Mouse (Mus musculus) frontal cortex, adult 2 months (tissue): ENCODE measurements around the gene Auts2. TPM values are rescaled to one million over a fixed set of nuclear protein-coding genes. Genes with fewer than 3 reads are reported as not detected.

Experiments used
- DNase-seq, 2 experiments: peaks; one replicate each; pipeline ENCODE4 v3.0.0; 2022; ENCODE audit warnings: low spot score in 1 of 2; ENCODE audit errors: extremely low spot score in 1 of 2
- polyA plus RNA-seq: library from polyadenylated mRNA; depleted of rRNA; stranded (reverse); fragments of >200 nt; gene quantifications from 2 replicates; pipeline ENCODE4 v1.2.3, GENCODE M21; 2012

The Auts2 gene
- polyA plus RNA-seq, 1 experiment = 45.1 TPM

- no peak for DNase-seq
Observed at GRCm38 (mm10) chr5:131647683-131648119, 895.4 kb downstream of the Auts2 start.

GRCm38 (mm10) chr5:131647104-131647682, 896.0 kb downstream of the Auts2 start:
- no peak for DNase-seq

DNA sequence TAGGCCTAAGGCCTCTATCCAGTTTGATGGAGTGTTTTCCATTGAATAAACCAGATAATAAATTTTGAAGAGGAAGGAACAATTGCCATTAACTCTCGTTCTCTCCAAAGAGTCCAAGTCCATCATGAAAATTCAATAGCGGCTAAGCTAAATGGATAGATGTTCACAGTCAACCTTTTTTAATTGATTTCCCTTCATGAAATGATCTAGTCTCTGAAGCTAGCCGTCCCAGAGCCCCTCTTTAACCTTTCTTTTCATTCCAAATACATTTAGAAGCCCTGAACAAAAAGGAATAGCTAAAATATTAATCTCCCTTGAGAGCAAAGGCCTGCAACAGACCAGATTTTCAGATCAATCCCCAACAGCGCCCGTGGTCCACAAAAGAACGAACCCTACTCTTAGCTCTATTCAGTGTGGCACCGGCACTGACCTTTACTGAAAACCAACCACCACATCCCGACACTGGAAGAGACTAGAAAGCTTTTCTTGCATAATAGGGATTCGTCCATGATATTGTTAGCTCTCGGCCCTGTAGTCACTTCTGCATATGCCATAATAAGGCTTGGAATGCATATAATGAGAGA, 896.9 kb downstream of the Auts2 start:
- no peak for DNase-seq

DNA sequence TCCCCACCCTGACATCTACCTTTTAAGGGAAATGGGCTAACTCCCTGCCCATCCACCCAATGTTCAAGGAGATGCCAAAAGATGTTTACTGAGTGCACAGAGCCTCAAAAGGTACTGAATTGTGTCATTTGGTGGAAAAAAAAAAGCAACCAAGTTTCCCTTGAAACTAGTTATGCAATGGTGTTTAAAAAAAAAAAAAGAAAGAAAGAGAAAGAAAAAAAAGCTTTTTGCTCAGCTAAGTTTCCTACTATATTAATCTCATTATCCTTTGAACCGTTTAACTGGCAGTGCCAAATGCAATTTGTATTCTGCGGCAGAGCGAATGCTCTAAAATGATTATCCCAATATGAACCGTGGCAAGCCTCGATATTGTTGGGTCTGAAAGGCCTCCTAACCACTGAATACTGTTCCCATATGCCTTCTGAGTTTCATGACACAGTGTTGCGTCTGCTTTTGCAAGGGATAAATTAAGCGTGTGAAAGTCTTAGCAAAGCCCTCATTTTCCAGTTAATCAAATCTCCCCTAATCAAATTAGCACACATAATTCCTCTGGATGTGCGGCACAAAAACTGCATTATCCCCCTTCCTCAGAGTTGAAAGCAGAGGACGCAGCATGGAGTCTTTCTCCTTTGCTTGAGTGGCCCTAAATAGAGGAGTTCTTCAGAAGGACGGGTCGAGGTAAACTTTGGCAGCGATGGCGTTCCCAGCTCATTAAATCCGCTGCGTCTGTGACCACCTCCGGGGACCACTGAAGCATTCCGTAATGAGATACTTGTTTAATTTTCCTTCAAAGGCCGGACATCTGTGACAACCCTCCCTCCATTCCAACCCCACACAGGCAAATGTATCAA, 897.6 kb downstream of the Auts2 start:
- peak in 1 of 2 experiments; percentile 13 for DNase-seq

DNA sequence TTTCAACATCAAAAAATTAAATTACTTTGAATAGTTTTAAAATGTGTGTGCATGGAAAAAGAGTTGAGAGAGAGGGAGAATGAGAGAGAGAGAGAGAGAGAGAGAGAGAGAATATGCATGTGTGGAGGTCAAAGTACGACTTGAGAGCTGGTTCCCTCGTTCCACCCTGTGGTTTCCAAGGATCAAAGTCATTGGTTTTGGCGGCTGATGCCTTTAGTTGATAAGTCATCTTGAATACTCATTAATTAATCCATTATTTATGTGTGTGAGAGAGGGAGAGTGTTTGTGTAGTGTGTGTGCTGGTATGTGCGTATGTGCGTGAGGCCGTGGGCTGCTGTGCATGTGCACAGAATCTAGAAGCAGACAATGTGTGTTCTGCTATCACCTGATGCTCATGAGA, 898.8 kb downstream of the Auts2 start:
- DNase-seq = no peak

DNA sequence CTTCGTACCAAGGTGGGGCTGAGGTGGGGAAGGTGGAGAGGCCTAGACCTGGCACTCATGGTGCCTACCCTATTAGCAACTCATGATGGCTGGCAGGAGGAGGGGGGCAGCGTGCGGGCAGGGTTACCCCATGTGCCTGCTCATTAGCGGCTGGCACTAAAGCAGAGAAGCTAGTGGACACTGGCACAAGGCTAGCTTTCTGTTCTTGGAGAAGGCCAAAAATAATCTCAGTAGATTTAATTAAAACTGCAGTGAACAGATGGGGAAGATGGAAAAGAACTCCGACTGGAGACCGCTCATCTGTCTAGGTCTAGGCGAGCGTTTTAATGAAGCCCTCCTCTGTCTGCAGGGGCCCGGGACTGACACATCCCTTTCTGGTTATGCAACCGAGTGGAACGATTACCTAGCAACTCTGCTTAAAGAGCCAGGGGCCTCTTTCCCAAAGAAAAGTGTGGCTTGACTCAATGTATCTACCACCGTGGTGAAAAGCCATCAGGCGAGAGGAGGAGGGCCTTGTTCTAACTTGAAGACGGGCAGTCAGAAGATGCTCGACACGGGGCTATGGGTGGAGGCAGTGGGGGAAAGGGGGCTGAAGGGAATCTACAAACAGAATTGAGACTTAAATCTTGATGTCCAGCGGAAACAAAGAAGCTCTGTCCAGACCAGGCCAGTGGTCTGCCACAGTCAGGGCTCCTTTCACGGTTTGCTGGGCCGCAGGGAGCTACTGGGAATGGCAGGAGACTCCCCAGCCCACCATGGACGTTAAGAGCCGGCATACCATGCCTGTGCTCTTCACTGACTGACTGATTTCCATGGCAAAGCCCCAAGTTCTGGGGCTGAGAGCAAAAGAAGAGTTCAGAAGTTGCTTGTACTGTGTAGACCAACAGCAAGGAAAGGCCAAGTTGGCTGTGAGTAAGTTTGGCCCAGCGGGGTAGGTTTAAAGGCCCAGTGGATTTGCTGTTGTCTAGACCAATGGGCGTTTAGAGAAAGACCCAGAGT, 899.7 kb downstream of the Auts2 start:
- DNase-seq = peak; percentile 56 to 74

DNA sequence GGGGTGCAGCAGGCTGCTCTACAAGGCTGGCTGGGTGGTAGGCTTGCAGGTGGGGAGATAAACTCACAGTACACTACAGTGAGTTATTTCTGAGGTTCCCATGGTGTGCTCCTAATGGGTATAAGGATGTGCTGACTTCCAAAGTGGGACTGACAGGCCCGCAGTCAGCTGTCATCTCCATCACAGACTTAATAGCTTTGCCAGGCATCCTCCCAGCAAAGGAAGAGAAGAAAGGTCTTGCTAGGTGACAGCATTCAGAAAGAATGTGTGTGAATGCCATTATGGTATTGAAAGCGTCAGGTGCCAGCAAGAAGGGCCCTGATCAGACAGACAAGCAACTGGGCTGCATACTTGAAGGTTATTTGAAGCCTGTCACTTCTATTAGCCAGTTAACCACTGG, 900.4 kb downstream of the Auts2 start:
- no peak for DNase-seq

GRCm38 (mm10) chr5:131636431-131636830, 906.7 kb downstream of the Auts2 start:
- no peak for DNase-seq

- DNase-seq = no peak
Observed at GRCm38 (mm10) chr5:131634731-131635130, 908.4 kb downstream of the Auts2 start.

- no peak for DNase-seq
Observed at GRCm38 (mm10) chr5:131631998-131632379, 911.2 kb downstream of the Auts2 start.

- no peak for DNase-seq
Observed at GRCm38 (mm10) chr5:131631038-131631997, 911.8 kb downstream of the Auts2 start.

- DNase-seq = no peak
Observed at GRCm38 (mm10) chr5:131630577-131630976, 912.6 kb downstream of the Auts2 start.

- DNase-seq = peak in 1 of 2 experiments; percentile 48
Observed at GRCm38 (mm10) chr5:131616113-131616876, 926.8 kb downstream of the Auts2 start.

- DNase-seq = no peak
Observed at GRCm38 (mm10) chr5:131614238-131614637, 928.9 kb downstream of the Auts2 start.

DNA sequence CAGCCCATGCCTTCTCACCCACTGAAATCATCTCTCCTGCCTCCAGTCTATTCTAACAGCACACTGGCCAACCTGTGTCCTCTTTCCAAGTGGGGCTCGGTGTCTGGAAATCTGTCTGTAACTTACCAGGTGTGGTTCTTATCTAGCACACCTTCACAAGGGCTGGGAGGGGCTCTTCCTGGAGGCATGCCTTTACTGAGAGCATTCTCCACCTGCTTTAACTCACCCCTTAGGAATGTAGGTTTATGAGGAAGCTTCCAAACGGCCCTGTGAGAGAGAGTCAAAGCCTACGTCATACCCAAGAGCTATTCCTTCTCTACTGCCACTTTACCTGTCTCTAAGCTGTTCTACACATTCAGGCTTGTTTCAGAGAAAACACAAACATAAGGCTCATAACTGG, 929.8 kb downstream of the Auts2 start:
- no peak for DNase-seq

DNA sequence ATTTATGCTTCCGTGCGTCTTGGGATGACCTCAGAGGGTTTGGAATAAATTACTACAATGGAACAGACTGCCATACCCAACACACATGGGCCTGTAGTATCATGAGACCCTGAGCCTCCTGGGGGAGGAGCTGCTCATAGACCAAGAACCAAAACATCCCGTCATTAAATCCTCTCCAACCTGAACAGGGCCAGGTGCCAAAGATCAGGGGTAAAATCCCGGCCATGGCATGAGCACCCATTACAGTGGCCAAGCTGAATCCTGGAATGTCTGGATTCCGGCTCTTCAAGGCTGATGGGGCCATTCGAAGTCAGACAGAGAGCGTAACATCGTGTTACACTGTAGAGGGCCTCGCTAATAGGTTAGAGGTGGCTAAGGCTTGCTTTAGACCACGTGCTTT, 932.4 kb downstream of the Auts2 start:
- no peak for DNase-seq

- DNase-seq = no peak
Observed at GRCm38 (mm10) chr5:131606786-131607185, 936.4 kb downstream of the Auts2 start.

DNA sequence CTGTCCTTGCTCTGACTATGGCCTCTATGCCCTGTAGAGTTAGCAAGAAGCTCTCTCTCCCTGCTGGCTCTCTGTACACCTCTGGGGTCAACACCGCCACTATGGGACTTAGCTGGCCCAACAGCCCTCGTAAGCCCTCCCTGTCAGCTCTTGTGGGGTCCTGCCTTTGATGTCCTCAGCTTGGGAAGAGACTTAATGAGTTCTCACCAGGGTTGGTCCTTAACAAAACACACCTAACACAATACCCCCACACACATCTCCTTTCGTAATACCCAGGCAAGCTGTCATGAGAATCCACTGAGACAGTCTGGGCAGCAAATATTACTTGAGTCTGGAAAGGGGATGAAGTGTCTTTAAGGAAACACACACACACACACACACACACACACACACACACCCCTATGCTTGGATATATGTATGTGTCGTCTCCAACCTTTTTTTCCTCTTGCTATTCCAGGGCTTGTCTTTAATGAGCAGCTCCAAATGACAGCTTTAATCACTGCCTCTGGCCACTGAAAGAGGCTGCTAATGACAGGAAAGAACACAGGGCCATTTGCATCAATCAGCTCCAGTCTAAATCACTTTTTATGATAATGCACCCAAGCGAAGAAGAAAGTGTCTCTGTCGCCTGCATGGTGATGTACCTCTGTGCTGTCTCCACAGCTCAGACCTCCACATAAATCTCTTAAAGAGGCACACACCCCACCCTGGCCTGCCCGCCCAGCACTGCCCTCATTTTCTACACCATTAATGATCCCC, 941.0 kb downstream of the Auts2 start:
- DNase-seq = no peak
